Mouse (Mus musculus): ENCODE measurements around the gene Zfp113.
"Not testable (repeated sequence)": the region's sequence is repeated elsewhere in the genome, so short reads cannot be mapped to it uniquely, and the experiment has no call there.

The Zfp113 gene

GRCm38 (mm10) chr5:138137935-138138549 is 17.5 kb downstream of the Zfp113 start:
- DNase-seq (ENCODE audit: low read depth) = peak; percentile 75

GRCm38 (mm10) chr5:138137257-138137656 is 18.3 kb downstream of the Zfp113 start:
- DNase-seq (ENCODE audit: low read depth) = no peak

GRCm38 (mm10) chr5:138132425-138133064 is 23.0 kb downstream of the Zfp113 start:
- DNase-seq (ENCODE audit: low read depth) = no peak

- no peak for DNase-seq (ENCODE audit: low read depth)
These were observed 37.5 kb downstream of the Zfp113 start for GRCm38 (mm10) chr5:138118041-138118440.

GRCm38 (mm10) chr5:138117199-138118015 is 38.1 kb downstream of the Zfp113 start:
- no peak for DNase-seq (ENCODE audit: low read depth)

GRCm38 (mm10) chr5:138116255-138117198 is 39.0 kb downstream of the Zfp113 start, which contains the start of gene Zscan21:
Gene Zscan21, plus strand, starts transcription at chr5:138116903.
- peak; percentile 90 for DNase-seq (ENCODE audit: low read depth)

- DNase-seq (ENCODE audit: low read depth) = not testable (repeated sequence)
These were observed 45.6 kb downstream of the Zfp113 start for GRCm38 (mm10) chr5:138109847-138110396.

- no peak for DNase-seq (ENCODE audit: low read depth)
These were observed 48.4 kb downstream of the Zfp113 start for GRCm38 (mm10) chr5:138107130-138107529.

GRCm38 (mm10) chr5:138104976-138105375 is 50.6 kb downstream of the Zfp113 start:
- no peak for DNase-seq (ENCODE audit: low read depth)

GRCm38 (mm10) chr5:138094474-138094873 is 61.1 kb downstream of the Zfp113 start:
- no peak for DNase-seq (ENCODE audit: low read depth)

GRCm38 (mm10) chr5:138092771-138093170 is 62.8 kb downstream of the Zfp113 start:
- DNase-seq (ENCODE audit: low read depth) = no peak

- no peak for DNase-seq (ENCODE audit: low read depth)
These were observed 64.8 kb downstream of the Zfp113 start for GRCm38 (mm10) chr5:138090737-138091136.

- no peak for DNase-seq (ENCODE audit: low read depth)
These were observed 65.3 kb downstream of the Zfp113 start for GRCm38 (mm10) chr5:138090271-138090670.

Data from c-Kit-positive CD71-negative TER-119-negative erythroid progenitor cells, embryonic 14.5 days (primary cell).